Mouse (Mus musculus): ENCODE data around the gene Nkapd1.

- no peak for TF ChIP-seq CTCF (IDR thresholded peaks at IDR 0.05)
- no peak for TF ChIP-seq EP300 (IDR thresholded peaks at IDR 0.05)
Measured at GRCm38 (mm10) chr9:50660431-50660830, 43.2 kb upstream of the Nkapd1 start.

Measured in lung, postnatal 0 days (tissue).